Mouse (Mus musculus) common myeloid progenitor, adult 5-6 weeks (primary cell): ENCODE results near the gene Nipal3. TPM values are rescaled to one million over a fixed set of nuclear protein-coding genes. Genes with fewer than 3 reads are reported as not detected.

Experiments used
- ATAC-seq: replicated peaks from 2 replicates; pipeline ENCODE4 v1.8.0; 2016; ENCODE audit warnings: low read depth, mild to moderate bottlenecking, moderate TSS enrichment, inconsistent platforms; ENCODE audit not compliant: poor library complexity, severe bottlenecking
- total RNA-seq: library from RNA; stranded (forward); fragments of 200-1000, 187-1606 nt; gene quantifications from 2 replicates; pipeline ENCODE4 v1.2.3, GENCODE M21; 2017

The Nipal3 gene
- total RNA-seq, 1 experiment from 2014 or later, result 31.7 TPM

DNA sequence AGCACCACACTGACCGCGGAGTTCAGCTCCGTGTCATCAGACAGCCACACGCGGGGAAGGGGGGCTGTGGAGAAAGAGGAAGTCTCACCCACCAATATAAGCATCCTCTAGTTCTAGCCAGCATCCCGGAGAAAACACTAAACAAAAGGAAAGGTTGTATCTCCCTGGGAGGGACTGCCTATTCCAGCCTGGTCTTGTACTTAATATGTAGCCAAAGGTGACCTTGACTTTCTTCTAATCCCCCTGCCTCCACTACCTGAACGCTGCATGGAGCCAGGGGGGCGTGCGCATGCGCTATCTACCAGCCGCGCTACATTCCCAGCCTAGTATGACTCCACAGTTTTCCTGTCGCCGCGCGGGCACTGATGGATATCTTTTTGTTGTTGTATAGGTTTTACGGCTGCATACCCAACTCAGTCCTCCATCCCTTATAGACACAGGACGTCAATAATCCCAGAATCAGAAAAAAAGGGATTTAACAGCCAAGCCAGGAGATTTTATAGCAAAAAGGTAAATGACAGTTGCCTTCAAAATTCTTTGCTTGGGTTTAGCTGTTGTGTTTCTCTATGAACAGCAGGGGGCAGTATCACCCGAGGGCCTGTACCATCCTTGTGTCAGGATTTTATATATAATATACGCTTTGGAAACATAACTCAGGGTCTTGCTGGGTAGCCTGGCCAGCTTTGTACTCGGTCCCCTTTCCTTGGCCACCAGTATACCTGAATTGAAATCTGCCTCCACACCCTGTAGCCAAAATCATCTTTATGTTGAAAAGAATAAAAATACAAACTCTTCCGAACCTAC lies 12.9 kb upstream of the Nipal3 start:
- ATAC-seq, result peak; percentile 75

DNA sequence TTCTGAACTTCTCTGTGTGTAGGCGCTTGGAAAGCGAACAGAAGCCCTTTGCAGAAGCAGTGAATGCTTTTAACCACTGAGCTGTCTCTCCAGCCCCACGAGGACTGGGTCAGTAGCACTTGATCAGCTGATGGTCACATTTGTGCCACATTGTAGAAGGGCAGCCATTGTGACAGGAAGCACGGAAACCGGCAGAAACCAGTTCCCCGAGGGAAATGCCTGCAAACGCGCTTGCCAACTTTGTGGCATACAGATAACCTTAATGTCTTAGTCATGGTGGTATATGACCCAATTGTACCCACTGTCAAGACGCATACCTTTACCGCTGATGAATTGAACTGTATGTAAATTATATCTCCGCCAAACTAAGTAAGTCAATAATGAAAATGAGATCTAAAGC lies 11.0 kb upstream of the Nipal3 start:
- peak; percentile 57 for ATAC-seq

DNA sequence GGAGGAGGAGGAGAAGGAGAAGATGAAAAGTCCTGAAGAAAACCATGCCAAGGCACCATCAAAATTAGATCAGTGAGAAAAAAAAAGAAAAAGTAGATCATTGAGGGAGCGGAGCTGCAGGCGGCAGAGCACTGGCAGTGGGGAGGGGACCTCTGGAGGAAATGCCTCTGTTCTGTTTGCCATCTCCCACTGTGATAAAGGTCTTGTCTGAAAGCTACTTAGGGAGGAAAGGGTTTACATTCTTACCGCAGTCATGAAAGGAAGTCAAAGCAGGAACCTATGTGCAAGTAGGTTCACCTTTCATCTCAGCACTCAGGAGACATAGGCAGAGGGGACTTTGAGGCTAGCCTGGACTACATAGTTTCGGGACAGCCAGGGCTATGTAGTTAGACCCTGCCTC lies 6.7 kb upstream of the Nipal3 start:
- ATAC-seq, result peak; percentile 57

DNA sequence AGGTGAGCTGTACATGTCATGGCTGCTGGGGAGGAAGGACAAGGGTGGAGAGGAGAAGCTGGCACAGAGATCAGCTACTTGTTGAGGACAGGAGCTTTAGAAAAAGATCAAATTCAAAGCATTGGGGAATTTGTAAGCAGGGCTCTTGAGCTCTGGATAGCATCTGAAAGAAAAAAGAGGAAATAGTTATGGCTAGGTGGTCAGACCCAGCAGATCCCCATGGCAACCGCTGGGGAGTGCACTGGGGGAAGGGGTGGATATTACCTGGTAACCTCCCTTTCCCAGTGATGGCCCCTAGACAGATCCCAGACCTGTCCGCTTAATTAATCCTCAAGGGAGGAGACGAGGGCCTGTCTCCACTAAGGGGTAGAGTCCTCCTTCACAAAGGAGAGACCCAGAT lies 5.0 kb upstream of the Nipal3 start:
- ATAC-seq, result peak; percentile 50; the same call in 1 of the 2 replicates

DNA sequence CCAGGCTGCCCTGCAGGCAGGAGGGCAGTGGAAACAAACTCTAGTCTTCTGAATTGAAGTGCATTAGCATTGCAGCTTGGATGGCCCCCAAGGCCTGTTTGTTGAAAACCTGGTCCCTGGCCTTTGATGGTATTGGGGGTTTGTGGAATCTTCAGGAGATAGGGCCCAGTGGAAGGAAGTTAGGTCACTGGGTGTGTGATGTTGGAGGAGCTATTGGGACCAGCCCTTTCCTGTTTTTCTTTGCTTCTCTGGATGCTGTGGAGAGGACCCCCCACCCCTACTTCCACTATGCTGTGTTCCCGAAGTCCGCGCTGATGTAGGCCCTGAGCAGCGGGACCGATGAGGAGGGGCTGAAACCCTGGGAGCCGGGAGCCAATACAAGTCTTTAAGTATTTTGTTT lies 3.3 kb upstream of the Nipal3 start:
- ATAC-seq, result no peak

DNA sequence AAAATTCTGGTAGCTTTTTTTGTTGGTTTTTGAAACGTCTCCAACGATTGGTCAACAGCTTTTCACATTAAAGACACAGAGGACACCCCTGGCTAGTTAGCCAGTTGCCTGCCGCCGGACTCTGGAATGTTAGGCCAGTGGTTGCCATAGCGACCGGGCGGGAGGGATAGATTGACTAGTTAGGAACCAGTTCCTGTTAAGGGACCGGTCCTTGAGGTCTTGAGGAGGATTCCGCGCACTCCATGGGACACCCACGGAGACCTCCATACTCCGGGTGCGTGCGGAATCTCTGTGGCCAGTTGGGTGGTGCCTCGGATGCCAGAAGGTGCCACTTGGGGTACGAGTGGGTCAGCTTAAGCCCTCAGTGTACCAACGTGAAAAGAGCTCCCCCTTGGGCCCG lies 972 bp upstream of the Nipal3 start:
- no peak for ATAC-seq

DNA sequence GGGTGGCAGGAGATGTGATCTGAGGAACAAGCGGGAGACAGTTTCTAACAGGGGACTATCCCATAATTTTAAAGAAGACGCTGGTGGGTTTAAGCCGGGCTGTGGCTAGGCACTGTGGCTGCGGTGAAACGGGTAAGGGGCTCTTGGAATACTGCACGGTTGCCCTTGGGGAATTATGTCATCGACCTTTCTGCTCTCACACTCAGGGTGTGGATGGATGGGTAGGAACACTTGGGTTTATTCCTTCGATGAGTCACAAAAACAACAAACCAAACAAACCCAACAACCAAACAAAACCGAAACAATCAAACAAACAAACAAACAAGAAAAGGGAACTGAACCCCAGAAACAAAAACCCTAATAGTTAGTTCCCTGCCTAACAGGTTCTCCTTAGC lies 556 bp upstream of the Nipal3 start:
- ATAC-seq, result no peak

DNA sequence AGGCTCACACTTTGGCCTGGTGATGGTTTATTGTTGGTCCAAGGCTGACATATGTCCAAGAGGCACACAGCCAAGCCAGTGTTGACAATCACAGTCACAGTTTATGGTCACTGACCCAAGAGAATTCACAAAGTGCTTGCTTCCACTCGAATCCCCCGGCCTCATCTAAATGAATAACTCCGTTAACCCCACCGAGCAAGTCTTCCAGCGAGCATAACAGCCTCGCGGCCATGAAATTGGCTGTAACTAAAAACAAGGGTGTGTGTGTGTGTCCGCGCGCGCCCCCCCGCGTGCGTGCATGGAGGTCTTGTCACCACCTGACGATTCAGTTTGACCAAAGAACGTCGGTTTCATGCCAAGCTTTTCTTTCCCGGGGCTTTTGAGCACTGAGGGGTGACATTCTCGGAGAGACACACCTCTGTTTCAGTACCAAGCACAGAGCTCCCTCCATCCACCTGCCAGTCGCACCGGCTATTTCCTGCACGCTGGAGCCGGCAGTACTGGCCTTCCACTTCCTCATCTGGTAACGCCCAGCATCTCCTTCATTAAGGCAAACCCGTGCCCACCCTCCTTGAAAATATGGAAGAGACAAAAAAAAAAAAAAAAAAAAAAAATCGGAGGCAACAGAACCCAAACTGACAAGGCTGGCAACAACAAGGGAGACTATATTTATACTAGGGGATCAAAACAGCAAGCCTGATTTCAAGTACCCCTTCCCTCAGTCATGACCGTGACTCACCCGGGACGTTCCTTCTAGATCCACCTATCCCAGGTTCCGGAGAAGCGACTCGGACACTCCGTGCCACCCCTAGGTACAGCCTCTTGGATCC lies 932 bp downstream of the Nipal3 start:
- peak; percentile 45 for ATAC-seq

DNA sequence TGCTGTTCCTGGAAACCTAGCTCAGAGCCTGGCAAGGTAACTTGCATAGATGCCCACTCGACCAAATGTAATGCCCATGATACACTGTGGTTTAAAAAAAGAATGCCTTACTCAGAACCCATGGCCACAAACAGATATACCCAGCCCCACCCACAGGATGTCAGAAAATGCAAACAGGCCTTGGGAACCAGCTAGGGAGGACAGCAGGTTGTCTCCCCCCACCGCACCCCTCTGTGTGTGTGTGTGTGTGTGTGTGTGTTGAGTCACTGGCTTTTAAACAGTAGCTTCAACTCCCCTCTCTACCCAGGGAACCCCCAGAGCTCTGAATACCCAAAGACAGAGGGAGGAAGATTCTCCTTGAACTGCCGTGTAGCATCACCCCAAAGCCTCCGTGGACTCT lies 1.6 kb downstream of the Nipal3 start:
- peak; percentile 26; the same call in 1 of the 2 replicates for ATAC-seq

DNA sequence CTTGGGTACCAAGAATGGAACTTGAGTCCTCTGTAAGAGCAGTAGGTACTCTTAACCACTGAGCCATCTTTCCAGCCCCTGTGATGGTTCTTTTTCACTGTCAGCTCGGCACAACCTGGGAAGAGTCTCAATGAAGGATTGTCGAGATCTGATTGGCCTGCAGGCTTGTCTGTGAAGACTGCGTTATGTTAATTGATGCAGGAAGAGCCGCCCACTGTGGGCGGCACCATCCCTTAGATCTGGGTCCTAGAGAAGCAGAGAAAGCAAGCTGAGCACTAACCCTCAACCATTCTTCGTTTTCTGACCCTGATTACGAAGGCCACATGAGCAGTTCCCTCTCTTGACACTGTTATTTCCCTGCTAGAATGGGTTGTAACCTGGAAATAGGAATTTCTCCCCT lies 5.6 kb downstream of the Nipal3 start:
- no peak for ATAC-seq

DNA sequence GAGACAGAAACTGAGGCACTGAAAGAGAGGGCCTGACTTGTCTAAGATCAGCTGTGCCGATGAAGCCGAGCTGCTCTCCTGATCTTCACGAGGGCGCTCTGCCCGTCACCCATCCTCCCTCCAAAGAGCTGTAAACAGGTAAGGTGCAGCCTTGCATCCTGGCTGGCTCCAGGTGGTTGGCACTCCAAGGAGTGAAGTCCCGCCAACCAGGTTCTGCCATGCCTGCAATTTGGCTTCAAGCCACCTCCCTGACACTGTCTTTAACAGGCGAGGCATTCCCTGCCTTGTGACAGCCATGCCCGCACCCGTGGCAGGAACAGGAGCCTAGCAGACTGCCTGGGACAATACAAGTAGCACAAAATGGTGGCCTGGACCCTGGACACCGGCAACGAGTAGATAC lies 8.5 kb downstream of the Nipal3 start:
- no peak for ATAC-seq

DNA sequence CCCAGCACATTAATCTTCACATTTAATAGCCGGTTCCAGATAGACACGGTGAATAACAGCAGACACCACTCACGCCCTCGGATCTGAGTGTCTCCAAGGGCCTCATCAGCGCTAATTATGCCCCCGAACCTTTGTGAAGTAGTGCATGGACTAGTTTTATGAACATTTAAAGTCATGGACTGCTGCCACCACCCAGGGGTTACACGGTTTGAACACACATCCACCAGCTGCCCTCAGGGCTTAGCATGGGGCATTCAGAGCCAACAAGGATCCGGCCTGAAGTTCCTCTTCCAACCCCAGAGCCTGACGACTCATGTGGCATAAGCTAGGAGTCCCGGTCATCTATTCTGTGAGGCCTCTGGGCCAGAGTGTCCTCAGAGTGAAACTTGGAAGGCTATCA lies 9.8 kb downstream of the Nipal3 start:
- ATAC-seq, result no peak

DNA sequence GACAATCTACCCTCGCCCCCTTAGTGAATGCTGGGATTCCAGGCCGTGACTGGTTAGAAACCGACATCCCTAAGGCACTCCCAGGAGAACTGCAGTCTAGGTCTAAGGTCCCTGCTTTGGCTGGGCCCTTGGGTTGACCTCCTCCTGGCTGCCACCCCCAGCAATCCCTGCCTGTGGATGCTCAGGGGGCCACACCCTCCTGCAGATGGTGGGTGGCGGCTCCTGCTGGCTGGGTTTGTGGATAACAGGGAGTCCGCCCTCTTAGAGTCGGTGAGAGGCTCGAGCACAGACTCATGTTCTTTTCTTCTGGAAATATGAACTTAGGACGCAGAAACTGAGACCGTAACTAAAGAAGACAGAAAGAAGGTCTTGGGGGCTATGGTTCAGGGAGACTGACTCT lies 14.5 kb downstream of the Nipal3 start:
- no peak for ATAC-seq

DNA sequence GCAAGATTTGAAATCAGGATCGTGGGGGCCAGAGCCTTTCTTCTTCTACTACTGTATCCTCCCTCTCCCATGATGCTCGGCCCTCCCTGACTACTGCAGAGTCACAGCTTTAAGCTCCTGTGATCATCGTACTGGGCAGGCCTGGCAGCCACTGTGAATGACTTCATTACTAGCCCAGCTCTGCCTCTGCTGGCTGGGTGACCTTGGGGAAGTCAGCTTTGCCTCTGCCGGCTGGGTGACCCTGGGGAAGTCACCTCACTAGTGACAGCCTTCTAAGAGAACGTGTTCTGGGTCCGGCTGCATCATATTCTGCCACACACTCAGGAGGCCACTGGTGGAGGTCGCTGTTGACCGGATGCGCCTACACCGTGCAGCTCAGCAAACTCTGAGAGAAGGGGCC lies 17.0 kb downstream of the Nipal3 start:
- ATAC-seq, result no peak

DNA sequence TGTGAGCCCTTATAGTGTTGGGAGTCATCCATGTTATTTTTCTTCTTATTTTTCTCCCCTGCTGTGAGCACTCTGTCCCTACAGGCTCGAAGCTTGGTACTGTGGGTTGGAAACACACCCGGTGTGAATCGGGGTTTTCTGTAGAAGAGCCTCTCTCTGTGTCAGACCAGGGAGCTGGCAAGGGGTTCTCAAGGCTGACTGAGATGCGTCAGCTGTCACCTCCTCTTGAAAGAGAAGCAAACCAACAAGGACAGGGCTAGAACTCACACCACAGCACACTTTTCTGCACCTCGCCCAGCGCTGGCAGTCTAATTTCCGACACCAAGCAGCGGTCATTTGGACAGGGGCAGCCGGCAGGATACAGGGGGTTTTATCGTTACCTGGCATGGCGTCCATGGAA lies 31.4 kb downstream of the Nipal3 start:
- ATAC-seq, result no peak

DNA sequence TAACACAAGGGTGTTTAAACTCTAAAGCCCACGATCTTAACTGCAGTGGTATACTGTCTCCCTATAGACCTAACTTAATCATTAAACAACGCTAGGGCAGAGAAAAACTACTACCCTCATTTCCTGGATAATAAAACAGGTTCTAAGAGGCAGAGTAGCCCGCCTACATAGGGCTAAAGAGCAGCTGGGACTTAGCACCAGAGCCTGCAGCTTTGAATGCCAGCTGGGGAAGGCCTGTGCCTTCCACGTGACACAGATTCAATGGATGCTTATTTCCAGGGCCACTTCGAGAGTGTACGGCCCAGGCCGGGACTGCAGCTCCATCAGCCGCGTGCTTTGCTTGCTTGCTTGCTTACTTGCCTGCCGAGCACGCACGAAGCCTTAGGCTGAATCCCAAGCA lies 41.3 kb downstream of the Nipal3 start:
- ATAC-seq, result no peak

DNA sequence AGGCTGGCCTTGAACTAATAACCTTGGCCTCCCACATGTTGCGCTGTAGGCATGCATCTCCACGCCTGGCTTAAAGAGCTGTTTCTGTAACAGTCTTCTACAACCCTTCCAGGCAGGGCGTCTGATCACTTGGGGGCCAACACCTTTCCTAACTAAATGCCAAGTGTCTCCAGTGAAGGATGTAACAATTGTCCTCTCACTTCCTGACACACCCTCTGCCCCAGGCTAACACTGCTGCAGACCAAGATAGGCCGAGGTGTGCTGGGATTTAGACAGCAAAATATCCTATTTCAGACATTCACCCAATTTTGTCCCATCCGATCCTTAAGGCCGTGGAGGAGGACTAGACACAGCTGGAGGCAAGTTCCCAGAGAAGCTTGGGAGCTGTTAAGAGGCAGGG lies 41.7 kb downstream of the Nipal3 start:
- no peak for ATAC-seq

DNA sequence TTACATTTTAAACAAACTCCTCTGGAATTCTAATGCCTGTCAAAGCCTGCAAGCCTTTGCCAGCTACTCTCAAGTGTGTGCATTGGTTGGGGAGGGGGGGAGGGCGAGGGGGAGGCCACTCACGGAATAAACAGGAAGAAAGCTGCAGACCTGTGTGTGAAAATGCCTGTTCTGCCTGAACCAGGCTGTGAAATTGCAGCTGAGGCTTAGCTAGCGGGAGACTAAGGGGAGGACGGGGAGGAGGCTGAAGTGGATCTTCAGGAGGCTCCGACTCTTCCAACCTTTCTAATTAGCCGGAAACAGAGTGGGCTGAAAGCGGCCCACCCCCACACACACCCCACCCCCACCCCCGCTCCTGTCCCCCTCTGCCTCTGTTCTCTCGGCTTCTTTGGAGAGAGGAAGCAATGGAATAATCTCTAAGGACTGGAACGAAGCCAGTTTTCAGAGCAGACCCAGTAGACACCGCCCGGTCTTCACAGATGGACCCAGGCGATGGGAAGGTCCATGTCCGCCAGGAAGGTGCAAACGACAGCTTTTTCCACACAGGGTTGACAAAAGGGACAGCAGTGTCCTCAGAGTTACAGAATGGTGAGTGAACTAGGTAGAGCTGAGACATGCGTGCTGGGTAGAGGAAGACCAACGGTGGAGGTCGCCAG lies 43.4 kb downstream of the Nipal3 start:
- ATAC-seq, result no peak

DNA sequence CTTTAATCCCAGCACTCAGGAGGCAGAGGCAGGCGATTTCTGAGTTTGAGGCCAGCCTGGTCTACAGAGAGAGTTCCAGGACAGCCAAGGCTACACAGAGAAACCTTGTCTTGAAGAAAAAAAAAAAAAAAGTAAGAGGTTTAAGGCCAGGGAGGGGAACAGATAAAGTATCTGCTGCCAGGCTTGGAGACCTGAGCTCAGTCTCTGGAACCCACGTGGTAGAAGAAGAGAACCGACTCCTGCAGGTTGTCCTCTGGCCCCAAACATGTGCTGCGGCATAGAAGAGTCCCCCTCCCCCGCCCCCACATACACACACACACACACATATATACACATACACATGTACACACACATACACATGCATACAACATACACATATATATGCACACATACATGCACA lies 52.4 kb downstream of the Nipal3 start:
- ATAC-seq, result no peak

DNA sequence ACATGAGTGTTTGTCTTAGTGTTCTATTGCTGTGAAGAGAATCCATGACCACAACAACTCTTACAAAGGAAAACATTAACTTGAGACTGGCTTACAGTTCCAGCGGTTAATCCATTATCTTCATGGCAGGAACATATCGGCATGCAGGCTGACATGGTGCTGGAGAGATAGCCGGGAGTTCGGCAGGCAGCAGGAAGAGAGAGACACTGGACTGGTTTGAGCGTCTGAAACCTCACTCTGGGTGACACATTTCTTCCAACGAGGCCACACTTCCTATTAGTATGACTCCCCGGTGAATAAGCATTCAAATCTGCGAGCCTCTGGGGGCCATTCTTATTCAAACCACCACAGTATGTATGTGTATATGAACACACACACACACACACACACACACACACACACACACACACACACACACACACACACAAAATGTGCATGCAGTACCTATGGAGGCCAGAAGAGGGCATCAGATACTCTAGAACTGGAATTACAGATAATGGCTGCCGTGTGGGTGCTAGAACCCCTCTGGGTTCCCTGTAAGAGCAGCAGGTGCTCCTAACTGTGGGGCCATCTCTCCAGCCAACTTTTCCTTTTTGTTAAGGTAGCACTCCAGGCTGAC lies 54.8 kb downstream of the Nipal3 start:
- peak; percentile 59 for ATAC-seq
